Mouse (Mus musculus) stomach, embryonic 16.5 days (tissue): ENCODE results near the gene Vwa7. TPM values are rescaled to one million over a fixed set of nuclear protein-coding genes. Genes with fewer than 3 reads are reported as not detected.

ENCODE experiments used
- ATAC-seq: fragments of 200-750 bp; cut with Nextera tagmentation; 2 replicates; pipeline ENCODE4 v1.8.0; 2017; ENCODE audit warnings: moderate number of reproducible peaks, moderate TSS enrichment; ENCODE audit not compliant: insufficient read depth, low FRiP score
- H3K27ac ChIP-seq: fragments of 300-500 bp; sonication (generic); 2 replicates; pipeline ENCODE4 v1.5.1; 2014; ENCODE audit warnings: low read length
- H3K27me3 ChIP-seq: fragments of 300-500 bp; sonication (generic); 2 replicates; pipeline ENCODE4 v1.6.1; 2014; ENCODE audit warnings: low read length, control low read depth, mixed read lengths; ENCODE audit not compliant: control insufficient read depth, insufficient read depth
- H3K36me3 ChIP-seq: fragments of 300-500 bp; sonication (generic); 2 replicates; pipeline ENCODE4 v1.6.1; 2014; ENCODE audit warnings: low read length; ENCODE audit not compliant: control insufficient read depth, insufficient read depth
- H3K4me1 ChIP-seq: fragments of 300-500 bp; sonication (generic); 2 replicates; pipeline ENCODE4 v1.6.1; 2014; ENCODE audit warnings: low read length, control low read depth, mixed read lengths; ENCODE audit not compliant: control insufficient read depth, insufficient read depth
- H3K4me2 ChIP-seq: fragments of 300-500 bp; sonication (generic); 2 replicates; pipeline ENCODE4 v1.6.1; 2014; ENCODE audit warnings: low read depth, low read length, mixed read lengths
- H3K4me3 ChIP-seq: fragments of 300-500 bp; sonication (generic); replicated peaks from 2 replicates; pipeline ENCODE4 v1.5.1; 2014; ENCODE audit warnings: mild to moderate bottlenecking, low read length
- H3K9ac ChIP-seq: fragments of 300-500 bp; sonication (generic); 2 replicates; pipeline ENCODE4 v1.6.1; 2014; ENCODE audit warnings: low read length
- H3K9me3 ChIP-seq: fragments of 300-500 bp; sonication (generic); replicated peaks from 2 replicates; pipeline ENCODE4 v1.6.1; 2016; ENCODE audit warnings: low read length, control low read depth; ENCODE audit not compliant: control insufficient read depth
- WGBS: fragments of 180-500 bp; shearing (Covaris S2); extraction: QIAGEN DNeasy Blood & Tissue Kit; methylation state at CpG from one replicate; pipeline ENCODE4 v1.1.7; 2014; 5-methylcytosine and 5-hydroxymethylcytosine counted together
- polyA plus RNA-seq: library from polyadenylated mRNA; unstranded; fragments of >200 nt; fragmentation: Nextera tagmentation; extraction: Ambion mirVana; gene quantifications from 2 replicates; pipeline ENCODE4 v1.2.1, GENCODE M21; 2015

Gene Vwa7
- polyA plus RNA-seq, 1 experiment from 2014 or later = 0.26 TPM

- peak overlapping the region; percentile 71 for H3K4me2 ChIP-seq
- 33% methylated on average over 10 of the region's 10 CpGs for WGBS
- H3K36me3 ChIP-seq = peaks cover 8% of the 10 kb centered on the region
- H3K9me3 ChIP-seq = no peaks in the 10 kb centered on the region
- peaks cover 51% of the 10 kb centered on the region for H3K4me1 ChIP-seq
- peak overlapping the region; percentile 65 for H3K9ac ChIP-seq
- H3K4me3 ChIP-seq = peak overlapping the region; percentile 47
- H3K27me3 ChIP-seq = no peaks in the 10 kb centered on the region
- H3K27ac ChIP-seq = peak overlapping the region; percentile 95
- peak; percentile 6; the same call in 1 of the 2 replicates for ATAC-seq
These were observed 48.0 kb downstream of the Vwa7 start for GRCm38 (mm10) chr17:35064378-35064877.

GRCm38 (mm10) chr17:35064951-35065947 lies 48.9 kb downstream of the Vwa7 start, which contains the start of gene Ly6g6c:
Gene Ly6g6c, plus strand, starts transcription at chr17:35065388.
- peak within 1 kb of the TSS; percentile 95 for H3K27ac ChIP-seq
- H3K9ac ChIP-seq = peak within 1 kb of the TSS; percentile 65
- no peaks in the 10 kb centered on the region for H3K9me3 ChIP-seq
- H3K27me3 ChIP-seq = no peaks in the 10 kb centered on the region
- peaks cover 46% of the 10 kb centered on the region for H3K4me1 ChIP-seq
- peak; percentile 82 for ATAC-seq
- H3K4me3 ChIP-seq = peak within 1 kb of the TSS; percentile 47
- H3K4me2 ChIP-seq = peak within 1 kb of the TSS; percentile 71
- WGBS = 3% methylated on average over 48 of the region's 48 CpGs
- peaks cover 8% of the 10 kb centered on the region for H3K36me3 ChIP-seq

- Histone ChIP-seq H3K4me2 (peak within 1 kb of the TSS; percentile 71), H3K36me3 (peaks cover 8% of the 10 kb centered on the region), H3K9ac (peak within 1 kb of the TSS; percentile 65), H3K4me1 (peaks cover 38% of the 10 kb centered on the region), H3K9me3 (no peaks in the 10 kb centered on the region), H3K27ac (peak within 1 kb of the TSS; percentile 95), H3K4me3 (peak within 1 kb of the TSS; percentile 47), H3K27me3 (no peaks in the 10 kb centered on the region)
- WGBS = 54% methylated on average over 10 of the region's 10 CpGs
- no peak for ATAC-seq
These were observed 49.7 kb downstream of the Vwa7 start, which contains the start of gene Mpig6b for GRCm38 (mm10) chr17:35066084-35066483. Gene Mpig6b, minus strand, starts transcription at chr17:35066184.

- Histone ChIP-seq H3K27me3 (no peaks in the 10 kb centered on the region), H3K36me3 (no peaks in the 10 kb centered on the region)
- ATAC-seq = no peak
These were observed 52.0 kb downstream of the Vwa7 start for GRCm38 (mm10) chr17:35068213-35068914.

GRCm38 (mm10) chr17:35070556-35071229 lies 54.3 kb downstream of the Vwa7 start:
- Histone ChIP-seq H3K4me1 (peaks cover 10% of the 10 kb centered on the region), H3K9me3 (no peaks in the 10 kb centered on the region), H3K4me2 (no peak overlapping the region), H3K4me3 (no peak overlapping the region), H3K36me3 (no peaks in the 10 kb centered on the region), H3K27me3 (no peaks in the 10 kb centered on the region), H3K9ac (no peak overlapping the region), H3K27ac (peak overlapping the region; percentile 76)
- 41% methylated on average over 6 of the region's 6 CpGs for WGBS
- peak; percentile 44 for ATAC-seq

More at GRCm38 (mm10) chr17:35068213-35068914, 52.0 kb downstream of the Vwa7 start:
- Histone ChIP-seq H3K4me2 (no peak overlapping the region), H3K27ac (peak overlapping the region; percentile 60), H3K4me3 (no peak overlapping the region), H3K9me3 (no peaks in the 10 kb centered on the region), H3K9ac (no peak overlapping the region; the same call in 1 of the 2 replicates), H3K4me1 (peaks cover 32% of the 10 kb centered on the region)
- WGBS = 67% methylated on average over 17 of the region's 17 CpGs

- WGBS = 76% methylated on average over 9 of the region's 9 CpGs
- no peaks in the 10 kb centered on the region for H3K27me3 ChIP-seq
- H3K27ac ChIP-seq = no peak overlapping the region
- H3K4me2 ChIP-seq = no peak overlapping the region
- H3K4me3 ChIP-seq = no peak overlapping the region
- no peaks in the 10 kb centered on the region for H3K36me3 ChIP-seq
- H3K4me1 ChIP-seq = peaks cover 12% of the 10 kb centered on the region
- ATAC-seq = no peak
- H3K9me3 ChIP-seq = no peaks in the 10 kb centered on the region
- no peak overlapping the region for H3K9ac ChIP-seq
These were observed 55.1 kb downstream of the Vwa7 start for GRCm38 (mm10) chr17:35071454-35071853.

- peak overlapping the region; percentile 35; the same call in 1 of the 2 replicates for H3K9ac ChIP-seq
- 49% methylated on average over 17 of the region's 17 CpGs for WGBS
These were observed 57.7 kb downstream of the Vwa7 start for GRCm38 (mm10) chr17:35074097-35074496.

More at GRCm38 (mm10) chr17:35074097-35074496, 57.7 kb downstream of the Vwa7 start:
- H3K4me3 ChIP-seq = no peak overlapping the region
- no peaks in the 10 kb centered on the region for H3K36me3 ChIP-seq
- no peak overlapping the region for H3K4me2 ChIP-seq
- H3K27me3 ChIP-seq = no peaks in the 10 kb centered on the region
- ATAC-seq = no peak
- H3K27ac ChIP-seq = no peak overlapping the region
- peaks cover 8% of the 10 kb centered on the region; the same call in 1 of the 2 replicates for H3K4me1 ChIP-seq
- no peaks in the 10 kb centered on the region for H3K9me3 ChIP-seq
